Mouse (Mus musculus): ENCODE measurements around the gene Zfyve16.

- TF ChIP-seq CTCF (IDR thresholded peaks at IDR 0.05; ENCODE audit: borderline replicate concordance, extremely low read depth, insufficient read depth, insufficient read length): no peak
- TF ChIP-seq POLR2A (IDR thresholded peaks at IDR 0.05; ENCODE audit: borderline replicate concordance, extremely low read depth, insufficient read depth, insufficient read length, poor library complexity, severe bottlenecking): no peak
Measured at GRCm38 (mm10) chr13:92446872-92447271, 83.8 kb downstream of the Zfyve16 start.
